Comparison of ENCODE assay signal across 20 mouse cellular contexts in genomic region chr17:83572366-83572765, GRCm38 (mm10). TPM values are rescaled to one million over a fixed set of nuclear protein-coding genes. Genes with fewer than 3 reads are reported as not detected.
DNase-seq lines count a peak whose midpoint lies in the region; TF ChIP-seq lines count a peak whose summit lies in the region.
"Had no signal": no experiment of that assay in that cellular context is flagged by ENCODE, and none has a peak within 500 bp of the region (broad histone marks: within the 10 kb centered on the region; RNA-seq: fewer than 3 reads in every experiment).

No protein-coding gene starts in this region.

- no peak overlapping the region; the same call in 1 of the 2 replicates for H3K4me3 ChIP-seq in liver, adult 2 months (ENCODE audit: insufficient read depth, low read depth, low read length)
- H3K4me3 ChIP-seq: heart, embryonic 13.5 days; midbrain, embryonic 12.5 days; neural tube, embryonic 15.5 days; stomach, embryonic 15.5 days had no signal

- 17% methylated on average over 4 of the region's 4 CpGs for WGBS in liver, adult 2 months

- H3K36me3 ChIP-seq in liver, adult 2 months (ENCODE audit: control insufficient read depth, insufficient read depth, low read length): no peaks in the 10 kb centered on the region
- H3K36me3 ChIP-seq: heart, embryonic 13.5 days; midbrain, embryonic 12.5 days; neural tube, embryonic 15.5 days; stomach, embryonic 15.5 days had no signal

- peaks cover 7% of the 10 kb centered on the region; the same call in 1 of the 2 replicates for H3K4me1 ChIP-seq in liver, adult 2 months (ENCODE audit: control insufficient read depth, insufficient read depth, low read length)
- H3K4me1 ChIP-seq: midbrain, embryonic 12.5 days had no signal

- peak overlapping the region; percentile 22; the same call in 1 of the 2 replicates for H3K27ac ChIP-seq in liver, adult 2 months (replicated peaks; ENCODE audit: insufficient read depth, low read depth, low read length)
- H3K27ac ChIP-seq: heart, embryonic 13.5 days; macrophage; midbrain, embryonic 12.5 days; neural tube, embryonic 15.5 days; stomach, embryonic 15.5 days had no signal

- 0 out of 2 replicates have a peak, but pooled peaks have one; percentile 18 for TF ChIP-seq CTCF in liver, adult 2 months (IDR thresholded peaks at IDR 0.05; ENCODE audit: low read depth, low read length)

- DNase-seq in cerebellum, postnatal 10 days: peak; percentile 20 to 28
- no peak for DNase-seq in cerebellum, adult 11 months
- DNase-seq in liver, adult 2 months (ENCODE audit: extremely low read depth, low read depth, low spot score): peak; percentile 60
- no peak for DNase-seq in liver
- DNase-seq in Muller cell, postnatal 12 days (ENCODE audit: inconsistent ontology term): peak; percentile 10
- DNase-seq in kidney, postnatal 14 days: peak; percentile 31
- no peak for DNase-seq in right cerebral cortex, postnatal 10 days (ENCODE audit: low spot score in 2 of 2)
- DNase-seq in adrenal gland, adult 8-10 months: no peak
- DNase-seq: cerebellum, postnatal 25 days; gastrocnemius, postnatal 10 days; layer of hippocampus, adult 9-11 months; thymus, postnatal 4 days had no signal

- no peaks in the 10 kb centered on the region for H3K27me3 ChIP-seq in liver, adult 2 months (ENCODE audit: control insufficient read depth, insufficient read depth, low read length)
- H3K27me3 ChIP-seq: CH12.LX; heart, embryonic 13.5 days; midbrain, embryonic 12.5 days; neural tube, embryonic 15.5 days; stomach, embryonic 15.5 days had no signal

- peak overlapping the region; percentile 63; the same call in 1 of the 2 replicates for H3K9ac ChIP-seq in liver, adult 2 months (ENCODE audit: low read depth, low read length)
- H3K9ac ChIP-seq: heart, embryonic 13.5 days; midbrain, embryonic 12.5 days; neural tube, embryonic 15.5 days; stomach, embryonic 15.5 days had no signal

- no peak for TF ChIP-seq POLR2A in liver, adult 2 months (IDR thresholded peaks at IDR 0.05; ENCODE audit: extremely low read depth, insufficient read depth, low read length)

- H3K79me2 ChIP-seq in liver, adult 2 months (ENCODE audit: control insufficient read depth, insufficient read depth, low read length): no peaks in the 10 kb centered on the region

RNA-seq across cellular contexts. Expression of gene Cox7a2l, which starts 55.2 kb away (rescaled TPM):
- 184 and 203 TPM in 2 replicates for total RNA-seq in liver, adult 2 months (2014; rRNA removed)
- 88.8 and 114 TPM in 2 replicates for polyA plus RNA-seq in liver, adult 2 months (2012; rRNA removed)
- total RNA-seq in adrenal gland, adult 8-10 months (2022): 100 to 1,000 TPM; 167 to 202 (median 190) TPM

RNA-seq across cellular contexts. Expression of gene Kcng3, which starts 59.3 kb away (rescaled TPM):
- total RNA-seq in liver, adult 2 months (2014; rRNA removed): 0.07 TPM in 1 of 2 replicates, not detected in the other
- polyA plus RNA-seq in liver, adult 2 months (2012; rRNA removed): not detected in 2 replicates
- 10 to 100 TPM; 14.4 to 27.6 (median 16.3) TPM for total RNA-seq in adrenal gland, adult 8-10 months (2022)
- total RNA-seq: CH12.LX; hematopoietic stem cell, adult 5-6 weeks had no signal
- polyA plus RNA-seq: embryonic facial prominence, embryonic 11.5 days; heart, embryonic 13.5 days; macrophage had no signal

Comparison
In these comparisons a context has a peak if more than half of its experiments do, and no peak if none do; other contexts are left out.
1. DNase-seq: peak in cerebellum, postnatal 10 days (2 of 2), liver, adult 2 months (single experiment), Muller cell, postnatal 12 days (single experiment) and kidney, postnatal 14 days (single experiment); none in cerebellum, adult 11 months (single experiment), liver (single experiment), right cerebral cortex, postnatal 10 days (0 of 2) and adrenal gland, adult 8-10 months (single experiment).
2. RNA of gene Kcng3, which starts 59.3 kb away (total RNA-seq): 14.4 to 27.6 TPM in adrenal gland, adult 8-10 months; 0.07 TPM in liver, adult 2 months; every median in the first group is over 10 times any median in the second.